Mouse (Mus musculus) lung, postnatal 0 days (tissue): ENCODE measurements around the gene Dlg2. TPM values are rescaled to one million over a fixed set of nuclear protein-coding genes. Genes with fewer than 3 reads are reported as not detected.

Experiments used
- ATAC-seq: fragments of 200-750 bp; cut with Nextera tagmentation; 2 replicates; pipeline ENCODE4 v1.8.0; 2017; ENCODE audit warnings: moderate library complexity
- DNase-seq: peaks from one replicate; pipeline ENCODE4 v3.0.0-alpha.2; 2016; ENCODE audit warnings: low spot score
- H3K27ac ChIP-seq: fragments of 300-500 bp; sonication (generic); 2 replicates; pipeline ENCODE4 v1.5.1; 2014; ENCODE audit warnings: antibody characterized with exemption, mild to moderate bottlenecking, low read length, mixed read lengths
- H3K27me3 ChIP-seq: fragments of 300-500 bp; sonication (generic); replicated peaks from 2 replicates; pipeline ENCODE4 v1.6.1; 2014; ENCODE audit warnings: low read length, mixed read lengths; ENCODE audit not compliant: insufficient read depth
- H3K36me3 ChIP-seq: fragments of 300-500 bp; sonication (generic); 2 replicates; pipeline ENCODE4 v1.6.1; 2014; ENCODE audit warnings: low read length, mixed read lengths; ENCODE audit not compliant: insufficient read depth
- H3K4me1 ChIP-seq: fragments of 300-500 bp; sonication (generic); 2 replicates; pipeline ENCODE4 v1.6.1; 2014; ENCODE audit warnings: antibody characterized with exemption, low read depth, low read length, mixed read lengths; ENCODE audit not compliant: insufficient read depth
- H3K4me2 ChIP-seq: fragments of 300-500 bp; sonication (generic); replicated peaks from 2 replicates; pipeline ENCODE4 v1.6.1; 2014; ENCODE audit warnings: low read depth, mild to moderate bottlenecking, low read length, moderate library complexity, mixed read lengths
- H3K4me3 ChIP-seq: fragments of 300-500 bp; sonication (generic); 2 replicates; pipeline ENCODE4 v1.5.1; 2014; ENCODE audit warnings: low read depth, low read length
- H3K9ac ChIP-seq: fragments of 300-500 bp; sonication (generic); replicated peaks from 2 replicates; pipeline ENCODE4 v1.6.1; 2014; ENCODE audit warnings: low read depth, mild to moderate bottlenecking
- H3K9me3 ChIP-seq: fragments of 300-500 bp; sonication (generic); 2 replicates; pipeline ENCODE4 v1.6.1; 2016; ENCODE audit warnings: low read length, mixed read lengths
- CTCF ChIP-seq: IDR thresholded peaks from 2 replicates; pipeline ENCODE4 v1.5.1; 2016; ENCODE audit warnings: antibody characterized with exemption, mild to moderate bottlenecking
- EP300 ChIP-seq: IDR thresholded peaks from 2 replicates; pipeline ENCODE4 v1.6.1; 2016; ENCODE audit warnings: antibody characterized with exemption, mild to moderate bottlenecking, control low read depth
- WGBS: fragments of 180-500 bp; shearing (Covaris S2); extraction: QIAGEN DNeasy Blood & Tissue Kit; methylation state at CpG from one replicate; pipeline ENCODE4 v1.1.7; 2014; 5-methylcytosine and 5-hydroxymethylcytosine counted together
- polyA plus RNA-seq: library from polyadenylated mRNA; unstranded; fragments of >200 nt; fragmentation: Nextera tagmentation; extraction: Ambion mirVana; gene quantifications from 2 replicates; pipeline ENCODE4 v1.2.1, GENCODE M21; 2015

The Dlg2 gene
- polyA plus RNA-seq, 1 experiment from 2014 or later = 0.43 TPM

DNA sequence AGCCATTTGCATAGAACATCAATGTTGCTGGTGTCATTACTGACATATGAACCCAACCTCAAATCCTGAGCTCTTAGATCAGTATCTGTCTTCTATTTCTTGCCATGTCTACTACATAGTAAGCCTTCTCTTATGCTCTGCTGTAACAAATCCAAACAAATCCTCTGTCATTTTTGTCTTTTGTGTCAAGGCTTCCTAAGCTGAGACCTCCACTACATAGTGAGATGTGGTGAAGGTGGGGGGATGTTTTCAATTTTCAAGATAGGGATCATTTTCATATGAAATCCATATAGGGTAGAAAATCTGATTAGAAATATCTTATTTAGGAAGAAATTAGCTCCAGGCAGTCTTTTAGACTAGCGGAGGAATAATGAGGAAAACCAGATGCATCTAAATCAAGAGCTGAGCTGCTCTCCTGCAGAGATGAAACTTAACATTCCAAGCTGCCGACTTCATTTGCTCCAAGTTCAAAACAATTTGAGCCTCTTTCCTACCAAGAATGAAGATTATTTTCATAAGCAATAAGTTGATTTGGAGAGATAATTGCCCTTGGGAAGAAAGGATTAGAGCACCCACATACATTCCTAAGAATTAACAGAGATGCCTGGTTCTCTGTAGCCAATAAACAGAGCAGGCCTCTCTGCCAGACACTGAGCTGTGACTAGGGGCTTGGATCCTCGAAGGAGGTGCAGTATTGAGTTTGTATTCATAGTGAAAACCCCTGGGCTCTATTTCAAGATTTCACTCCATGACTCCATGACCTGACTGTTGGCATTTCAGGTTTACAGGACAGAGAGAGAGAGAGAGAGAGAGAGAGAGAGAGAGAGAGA lies 2009.6 kb downstream of the Dlg2 start:
- no peaks in the 10 kb centered on the region for H3K4me1 ChIP-seq
- H3K4me2 ChIP-seq = no peak overlapping the region
- no peaks in the 10 kb centered on the region for H3K36me3 ChIP-seq
- TF ChIP-seq EP300 = no peak
- TF ChIP-seq CTCF = no peak
- DNase-seq = no peak
- no peaks in the 10 kb centered on the region for H3K27me3 ChIP-seq
- WGBS = 65% methylated on average over 3 of the region's 3 CpGs
- no peak overlapping the region for H3K27ac ChIP-seq
- ATAC-seq = no peak
- no peaks in the 10 kb centered on the region for H3K9me3 ChIP-seq
- H3K9ac ChIP-seq = no peak overlapping the region
- H3K4me3 ChIP-seq = no peak overlapping the region

DNA sequence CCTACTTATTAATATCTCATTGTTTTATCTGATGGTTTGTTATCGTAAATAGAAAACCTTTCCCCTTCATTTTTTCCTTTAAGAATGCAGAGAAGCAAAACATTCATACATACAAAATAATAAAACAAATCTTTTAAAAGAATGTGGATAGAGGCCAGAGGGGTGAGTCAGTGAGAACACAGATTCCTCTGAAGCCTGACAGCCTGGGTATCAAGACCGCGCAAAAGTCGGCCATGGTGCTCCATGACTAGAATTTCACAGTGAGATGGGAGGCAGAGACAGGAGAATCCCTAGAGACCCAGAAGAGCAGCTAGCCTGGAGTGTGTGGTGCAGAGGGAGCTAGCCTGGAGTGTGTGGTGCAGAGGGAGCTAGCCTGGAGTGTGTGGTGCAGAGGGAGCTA lies 2010.4 kb downstream of the Dlg2 start:
- no peak overlapping the region for H3K4me2 ChIP-seq
- no peaks in the 10 kb centered on the region for H3K4me1 ChIP-seq
- no peaks in the 10 kb centered on the region for H3K36me3 ChIP-seq
- ATAC-seq = no peak
- 89% methylated on average over 4 of the region's 4 CpGs for WGBS
- TF ChIP-seq CTCF = no peak
- TF ChIP-seq EP300 = no peak
- no peak overlapping the region for H3K27ac ChIP-seq
- H3K9me3 ChIP-seq = no peaks in the 10 kb centered on the region
- H3K27me3 ChIP-seq = no peaks in the 10 kb centered on the region
- no peak for DNase-seq
- H3K4me3 ChIP-seq = no peak overlapping the region
- no peak overlapping the region for H3K9ac ChIP-seq

DNA sequence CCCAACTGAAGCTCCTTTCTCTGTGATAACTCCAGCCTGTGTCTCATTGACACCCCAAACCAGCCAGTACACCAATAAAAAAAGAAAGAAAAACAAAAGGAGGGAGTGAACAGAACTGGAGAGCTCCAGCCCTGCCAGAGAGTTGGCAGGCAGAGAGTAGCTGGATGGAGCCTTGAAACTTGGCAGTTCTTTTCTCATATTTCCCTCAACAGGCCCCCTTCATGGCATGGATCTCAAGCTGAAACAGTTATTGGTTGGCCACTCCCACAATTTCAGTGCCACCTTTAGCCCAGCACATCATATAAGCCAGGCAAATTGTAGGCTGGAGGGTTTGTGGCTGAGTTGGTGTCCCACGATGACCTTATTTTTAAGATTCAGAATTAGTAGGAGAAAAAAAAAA lies 2015.8 kb downstream of the Dlg2 start:
- DNase-seq (no peak), ATAC-seq (no peak)
- H3K9me3 ChIP-seq = no peaks in the 10 kb centered on the region
- H3K27ac ChIP-seq = no peak overlapping the region
- 94% methylated on average over 1 of the region's 1 CpGs for WGBS
- no peak overlapping the region for H3K4me2 ChIP-seq
- H3K36me3 ChIP-seq = no peaks in the 10 kb centered on the region
- H3K4me3 ChIP-seq = no peak overlapping the region
- TF ChIP-seq CTCF = no peak
- no peak for TF ChIP-seq EP300
- no peaks in the 10 kb centered on the region for H3K27me3 ChIP-seq
- no peak overlapping the region for H3K9ac ChIP-seq
- no peaks in the 10 kb centered on the region for H3K4me1 ChIP-seq

DNA sequence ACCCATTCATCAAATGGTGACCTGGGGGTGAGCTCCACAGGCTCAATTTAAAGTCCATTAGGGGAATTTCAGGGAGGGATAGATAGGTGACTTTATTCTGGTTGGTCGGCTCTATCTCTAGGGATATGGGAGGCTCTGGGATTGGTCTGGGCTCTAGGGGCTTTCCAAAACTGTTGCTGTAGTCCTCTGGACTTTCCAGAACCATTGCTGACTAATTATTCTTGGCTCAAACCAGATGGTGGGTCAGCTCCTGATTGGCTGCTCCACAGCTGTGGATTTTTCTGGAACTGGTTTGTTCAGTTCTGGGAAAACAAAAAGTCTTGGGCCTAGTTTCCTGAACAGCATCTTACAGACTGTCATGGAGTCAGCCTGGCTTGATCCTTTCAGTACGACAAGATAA lies 2017.0 kb downstream of the Dlg2 start:
- TF ChIP-seq CTCF (no peak), EP300 (no peak)
- Histone ChIP-seq H3K4me1 (no peaks in the 10 kb centered on the region), H3K27me3 (no peaks in the 10 kb centered on the region), H3K27ac (no peak overlapping the region), H3K4me3 (no peak overlapping the region), H3K36me3 (no peaks in the 10 kb centered on the region), H3K9me3 (no peaks in the 10 kb centered on the region), H3K4me2 (no peak overlapping the region), H3K9ac (no peak overlapping the region)
- DNase-seq (no peak), ATAC-seq (no peak)
- 71% methylated on average over 2 of the region's 2 CpGs for WGBS

Other genes starting within 250 kb of the Dlg2 start
- 0.57 and 0.64 TPM in 2 replicates for gene Ccdc83, start 210.9 kb upstream of the Dlg2 start, polyA plus RNA-seq
- gene Sytl2, start 174.4 kb upstream of the Dlg2 start, polyA plus RNA-seq = 7.4 and 8.0 TPM in 2 replicates
- gene Ccdc89, start 50.1 kb upstream of the Dlg2 start, polyA plus RNA-seq = 1.2 and 1.4 TPM in 2 replicates
- gene Crebzf, start 33.9 kb upstream of the Dlg2 start, polyA plus RNA-seq = 23.7 and 28.7 TPM in 2 replicates
- 62.6 and 63.5 TPM in 2 replicates for gene Tmem126a, start 19.4 kb upstream of the Dlg2 start, polyA plus RNA-seq
- gene Tmem126b, start 671 bp upstream of the Dlg2 start, polyA plus RNA-seq = 22.3 and 22.9 TPM in 2 replicates